Mouse (Mus musculus) stomach, postnatal 0 days (tissue): ENCODE measurements at regions not wholly inside any gene's neighbourhood (a gene's known extent, or its start where the extent isn't known, plus 50 kb on each side); places are given as distances from the start of the nearest gene placed in this dataset.
"Not testable (repeated sequence)": the region's sequence is repeated elsewhere in the genome, so short reads cannot be mapped to it uniquely, and the experiment has no call there.

Experiments
- ATAC-seq: fragments of 200-750 bp; cut with Nextera tagmentation; 2 replicates; pipeline ENCODE4 v1.8.0; 2017; ENCODE audit not compliant: low FRiP score, low TSS enrichment
- DNase-seq: peaks from one replicate; pipeline ENCODE4 v3.0.0-alpha.2; 2016; ENCODE audit warnings: low spot score
- H3K27ac ChIP-seq: fragments of 300-500 bp; sonication (generic); replicated peaks from 2 replicates; pipeline ENCODE4 v1.5.1; 2014; ENCODE audit warnings: mild to moderate bottlenecking, control low read depth
- H3K27me3 ChIP-seq: fragments of 300-500 bp; sonication (generic); 2 replicates; pipeline ENCODE4 v1.6.1; 2014; ENCODE audit warnings: low read length; ENCODE audit not compliant: control insufficient read depth, insufficient read depth
- H3K36me3 ChIP-seq: fragments of 300-500 bp; sonication (generic); 2 replicates; pipeline ENCODE4 v1.6.1; 2014; ENCODE audit warnings: low read length, mixed read lengths; ENCODE audit not compliant: control insufficient read depth, insufficient read depth
- H3K4me1 ChIP-seq: fragments of 300-500 bp; sonication (generic); replicated peaks from 2 replicates; pipeline ENCODE4 v1.6.1; 2014; ENCODE audit warnings: antibody characterized with exemption; ENCODE audit not compliant: control insufficient read depth, insufficient read depth
- H3K4me2 ChIP-seq: fragments of 300-500 bp; sonication (generic); replicated peaks from 2 replicates; pipeline ENCODE4 v1.6.1; 2014; ENCODE audit warnings: low read depth, mild to moderate bottlenecking, control low read depth, moderate library complexity
- H3K4me3 ChIP-seq: fragments of 300-500 bp; sonication (generic); 2 replicates; pipeline ENCODE4 v1.5.1; 2014; ENCODE audit warnings: low read depth, low read length, control low read depth
- H3K9ac ChIP-seq: fragments of 300-500 bp; sonication (generic); 2 replicates; pipeline ENCODE4 v1.6.1; 2014; ENCODE audit warnings: mild to moderate bottlenecking, low read length, control low read depth, mixed read lengths
- H3K9me3 ChIP-seq: fragments of 300-500 bp; sonication (generic); 2 replicates; pipeline ENCODE4 v1.6.1; 2016; ENCODE audit warnings: low read length; ENCODE audit not compliant: control insufficient read depth
- CTCF ChIP-seq: IDR thresholded peaks from 2 replicates; pipeline ENCODE4 v1.5.1; 2016; ENCODE audit warnings: antibody characterized with exemption, low read depth, mild to moderate bottlenecking, moderate library complexity
- EP300 ChIP-seq: optimal IDR thresholded peaks from 2 replicates; pipeline ENCODE3; 2016; ENCODE audit warnings: antibody characterized with exemption
- WGBS: fragments of 180-500 bp; shearing (Covaris S2); extraction: QIAGEN DNeasy Blood & Tissue Kit; methylation state at CpG from one replicate; pipeline ENCODE4 v1.1.7; 2014; 5-methylcytosine and 5-hydroxymethylcytosine counted together

GRCm38 (mm10) chr10:15807271-15807670, 1089.3 kb upstream of the Gje1 start:
- ATAC-seq: no peak
- Histone ChIP-seq H3K9ac (no peak overlapping the region), H3K4me2 (no peak overlapping the region), H3K4me1 (no peaks in the 10 kb centered on the region), H3K9me3 (no peaks in the 10 kb centered on the region), H3K36me3 (no peaks in the 10 kb centered on the region), H3K4me3 (no peak overlapping the region), H3K27ac (no peak overlapping the region), H3K27me3 (no peaks in the 10 kb centered on the region)
- WGBS: 80% methylated on average over 3 of the region's 3 CpGs
- TF ChIP-seq EP300: no peak
- TF ChIP-seq CTCF: no peak
- no peak for DNase-seq

- DNase-seq: no peak
- no peak for ATAC-seq
- no peak overlapping the region for H3K27ac ChIP-seq
- H3K4me2 ChIP-seq: no peak overlapping the region
- no peak overlapping the region for H3K4me3 ChIP-seq
- WGBS: 77% methylated on average over 2 of the region's 2 CpGs
- H3K4me1 ChIP-seq: no peaks in the 10 kb centered on the region
- no peak for TF ChIP-seq CTCF
- no peak for TF ChIP-seq EP300
- H3K27me3 ChIP-seq: no peaks in the 10 kb centered on the region
- no peak overlapping the region for H3K9ac ChIP-seq
- no peaks in the 10 kb centered on the region for H3K9me3 ChIP-seq
- H3K36me3 ChIP-seq: no peaks in the 10 kb centered on the region
These were observed 1087.8 kb upstream of the Gje1 start for GRCm38 (mm10) chr10:15805791-15806190.

- not testable (repeated sequence) for ATAC-seq, H3K4me2 ChIP-seq, H3K27ac ChIP-seq, H3K4me3 ChIP-seq, H3K9me3 ChIP-seq, H3K4me1 ChIP-seq, H3K9ac ChIP-seq, H3K36me3 ChIP-seq, H3K27me3 ChIP-seq, DNase-seq
These were observed 1075.2 kb upstream of the Gje1 start for GRCm38 (mm10) chr10:15793185-15793584.

- no peak overlapping the region for H3K4me2 ChIP-seq
- TF ChIP-seq EP300 (no peak), CTCF (no peak)
These were observed 1073.7 kb upstream of the Gje1 start for GRCm38 (mm10) chr10:15791473-15792269.

GRCm38 (mm10) chr10:15759983-15760723, 1042.1 kb upstream of the Gje1 start:
- DNase-seq: no peak
- no peaks in the 10 kb centered on the region for H3K9me3 ChIP-seq
- no peaks in the 10 kb centered on the region for H3K27me3 ChIP-seq
- no peak overlapping the region for H3K4me3 ChIP-seq
- H3K4me2 ChIP-seq: no peak overlapping the region
- WGBS: 9% methylated on average over 6 of the region's 6 CpGs
- no peak overlapping the region for H3K9ac ChIP-seq
- H3K36me3 ChIP-seq: no peaks in the 10 kb centered on the region
- no peaks in the 10 kb centered on the region for H3K4me1 ChIP-seq
- TF ChIP-seq CTCF (peak; percentile 15; the same call in 1 of the 2 replicates), EP300 (no peak)
- H3K27ac ChIP-seq: no peak overlapping the region
- 0 out of 2 replicates have a peak, but pooled peaks have one; percentile 40 for ATAC-seq

More at GRCm38 (mm10) chr10:15791473-15792269, 1073.7 kb upstream of the Gje1 start:
- H3K36me3 ChIP-seq: no peaks in the 10 kb centered on the region
- H3K27me3 ChIP-seq: no peaks in the 10 kb centered on the region
- DNase-seq (no peak), ATAC-seq (no peak)
- WGBS: 59% methylated on average over 7 of the region's 7 CpGs
- H3K27ac ChIP-seq: no peak overlapping the region
- H3K9me3 ChIP-seq: no peaks in the 10 kb centered on the region
- H3K4me3 ChIP-seq: no peak overlapping the region
- H3K9ac ChIP-seq: no peak overlapping the region
- H3K4me1 ChIP-seq: no peaks in the 10 kb centered on the region

GRCm38 (mm10) chr10:15759576-15759975, 1041.6 kb upstream of the Gje1 start:
- WGBS: 35% methylated on average over 3 of the region's 3 CpGs
- Histone ChIP-seq H3K4me2 (no peak overlapping the region), H3K9ac (no peak overlapping the region), H3K36me3 (no peaks in the 10 kb centered on the region), H3K9me3 (no peaks in the 10 kb centered on the region), H3K27me3 (no peaks in the 10 kb centered on the region), H3K27ac (no peak overlapping the region), H3K4me1 (no peaks in the 10 kb centered on the region), H3K4me3 (no peak overlapping the region)
- DNase-seq: no peak
- TF ChIP-seq EP300 (no peak), CTCF (no peak)
- ATAC-seq: no peak
